Mouse (Mus musculus): ENCODE data around the gene D630039A03Rik.

Gene D630039A03Rik

GRCm38 (mm10) chr4:57916201-57916661, at the start of gene D630039A03Rik:
D630039A03Rik (minus strand) TSS chr4:57916297.
- DNase-seq (ENCODE audit: low spot score in 2 of 2): no peak

GRCm38 (mm10) chr4:57965516-57965915, 49.4 kb upstream of the D630039A03Rik start:
- DNase-seq (ENCODE audit: low spot score in 2 of 2): no peak

- DNase-seq (ENCODE audit: low spot score in 2 of 2): no peak
Observed at GRCm38 (mm10) chr4:57964143-57964542, 48.0 kb upstream of the D630039A03Rik start.

GRCm38 (mm10) chr4:57959056-57959455, 43.0 kb upstream of the D630039A03Rik start:
- no peak for DNase-seq (ENCODE audit: low spot score in 2 of 2)

GRCm38 (mm10) chr4:57958098-57958497, 42.0 kb upstream of the D630039A03Rik start:
- DNase-seq (ENCODE audit: low spot score in 2 of 2): no peak

GRCm38 (mm10) chr4:57957200-57958085, 41.3 kb upstream of the D630039A03Rik start:
- peak in 1 of 2 experiments; percentile 66 for DNase-seq (ENCODE audit: low spot score in 2 of 2)

GRCm38 (mm10) chr4:57956029-57956960, 40.2 kb upstream of the D630039A03Rik start, which contains the start of gene Txn1:
Txn1 (minus strand) TSS chr4:57956411.
- peak; percentile 98 for DNase-seq (ENCODE audit: low spot score in 2 of 2)

GRCm38 (mm10) chr4:57955544-57955958, 39.5 kb upstream of the D630039A03Rik start:
- DNase-seq (ENCODE audit: low spot score in 2 of 2): peak; percentile 67 to 83

GRCm38 (mm10) chr4:57954991-57955390, 38.9 kb upstream of the D630039A03Rik start:
- no peak for DNase-seq (ENCODE audit: low spot score in 2 of 2)

- no peak for DNase-seq (ENCODE audit: low spot score in 2 of 2)
Observed at GRCm38 (mm10) chr4:57954580-57954979, 38.5 kb upstream of the D630039A03Rik start.

GRCm38 (mm10) chr4:57953796-57954195, 37.7 kb upstream of the D630039A03Rik start:
- no peak for DNase-seq (ENCODE audit: low spot score in 2 of 2)

GRCm38 (mm10) chr4:57952891-57953290, 36.8 kb upstream of the D630039A03Rik start:
- no peak for DNase-seq (ENCODE audit: low spot score in 2 of 2)

- no peak for DNase-seq (ENCODE audit: low spot score in 2 of 2)
Observed at GRCm38 (mm10) chr4:57952416-57952815, 36.3 kb upstream of the D630039A03Rik start.

GRCm38 (mm10) chr4:57949866-57950265, 33.8 kb upstream of the D630039A03Rik start:
- no peak for DNase-seq (ENCODE audit: low spot score in 2 of 2)

- no peak for DNase-seq (ENCODE audit: low spot score in 2 of 2)
Observed at GRCm38 (mm10) chr4:57947476-57947875, 31.4 kb upstream of the D630039A03Rik start.

- DNase-seq (ENCODE audit: low spot score in 2 of 2): no peak
Observed at GRCm38 (mm10) chr4:57947036-57947435, 30.9 kb upstream of the D630039A03Rik start.

GRCm38 (mm10) chr4:57942892-57943291, 26.8 kb upstream of the D630039A03Rik start:
- DNase-seq (ENCODE audit: low spot score in 2 of 2): no peak

GRCm38 (mm10) chr4:57940631-57941030, 24.5 kb upstream of the D630039A03Rik start:
- DNase-seq (ENCODE audit: low spot score in 2 of 2): no peak

- DNase-seq (ENCODE audit: low spot score in 2 of 2): no peak
Observed at GRCm38 (mm10) chr4:57937292-57937691, 21.2 kb upstream of the D630039A03Rik start.

- no peak for DNase-seq (ENCODE audit: low spot score in 2 of 2)
Observed at GRCm38 (mm10) chr4:57934181-57934580, 18.1 kb upstream of the D630039A03Rik start.

- DNase-seq (ENCODE audit: low spot score in 2 of 2): no peak
Observed at GRCm38 (mm10) chr4:57930559-57931170, 14.6 kb upstream of the D630039A03Rik start.

Measured in spleen, postnatal 4 days (tissue).